Mouse (Mus musculus): ENCODE data around the gene Sult3a1. TPM values are rescaled to one million over a fixed set of nuclear protein-coding genes. Genes with fewer than 3 reads are reported as not detected.
"Not testable (repeated sequence)": the region's sequence is repeated elsewhere in the genome, so short reads cannot be mapped to it uniquely, and the experiment has no call there.

Sult3a1 gene
- not detected in 2 replicates for polyA plus RNA-seq (2014; fragmentation: Nextera tagmentation; extraction: Ambion mirVana)

DNA sequence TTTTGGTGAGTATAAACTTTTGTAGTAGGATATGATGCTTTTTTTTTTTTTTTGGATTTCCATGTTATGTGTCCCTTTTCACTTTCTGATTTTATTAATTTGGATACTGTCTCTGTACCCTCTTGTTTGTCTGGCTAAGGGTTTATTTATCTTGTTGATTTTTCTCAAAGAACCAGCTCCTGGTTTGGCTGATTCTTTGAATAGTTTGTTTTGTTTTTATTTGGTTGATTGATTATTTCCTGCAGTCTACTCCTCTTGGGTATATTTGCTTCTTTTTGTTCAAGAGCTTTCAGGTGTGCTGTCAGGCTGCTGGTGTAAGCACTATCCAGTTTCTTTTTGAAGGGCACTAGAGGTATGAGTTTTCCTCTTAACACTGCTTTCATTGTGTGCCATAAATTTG lies at the start of gene Sult3a1:
Gene Sult3a1 (plus strand): TSS at position 301 of the 400 bp plus-strand sequence.
- Histone ChIP-seq H3K9ac (ENCODE audit: low read length) (no peak within 1 kb of the TSS), H3K27ac (replicated peaks; ENCODE audit: low read depth, low read length) (no peak within 1 kb of the TSS), H3K4me1 (ENCODE audit: control insufficient read depth, insufficient read depth, low read length) (no peaks in the 10 kb centered on the region), H3K36me3 (ENCODE audit: control insufficient read depth, insufficient read depth, low read length) (no peaks in the 10 kb centered on the region), H3K27me3 (ENCODE audit: control insufficient read depth, insufficient read depth, low read length) (no peaks in the 10 kb centered on the region), H3K9me3 (ENCODE audit: control insufficient read depth, low read length) (no peaks in the 10 kb centered on the region), H3K4me2 (ENCODE audit: low read depth, severe bottlenecking) (no peak within 1 kb of the TSS), H3K4me3 (ENCODE audit: low read depth, low read length) (no peak within 1 kb of the TSS)
- no peak for DNase-seq (ENCODE audit: low spot score)
- ATAC-seq (ENCODE audit: insufficient number of reproducible peaks, low FRiP score, low TSS enrichment, low read depth) = no peak

DNA sequence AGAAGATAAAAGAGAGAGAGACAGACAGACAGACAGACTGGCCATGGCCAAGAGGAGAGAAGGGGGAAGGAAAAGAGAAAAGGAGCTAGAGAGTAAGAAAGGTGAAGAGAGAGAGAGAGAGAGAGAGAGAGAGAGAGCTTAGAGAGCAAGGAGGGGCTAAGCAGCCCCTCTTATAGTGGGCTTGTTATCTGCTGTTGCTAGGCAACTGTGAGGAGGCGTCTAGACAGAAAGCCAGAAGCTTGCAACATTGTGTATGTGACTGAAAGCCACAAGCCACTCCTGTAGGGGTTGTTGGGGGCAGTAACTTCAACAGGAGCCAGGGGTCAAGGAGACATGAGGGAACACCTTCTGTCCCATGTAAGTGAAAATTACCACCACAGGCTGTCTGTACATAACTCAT lies 45.7 kb upstream of the Sult3a1 start:
- H3K9me3 ChIP-seq (ENCODE audit: control insufficient read depth, low read length) = no peaks in the 10 kb centered on the region
- no peak for DNase-seq (ENCODE audit: low spot score)
- H3K4me1 ChIP-seq (ENCODE audit: control insufficient read depth, insufficient read depth, low read length) = no peaks in the 10 kb centered on the region
- no peak overlapping the region for H3K4me3 ChIP-seq (ENCODE audit: low read depth, low read length)
- H3K9ac ChIP-seq (ENCODE audit: low read length) = no peak overlapping the region
- no peaks in the 10 kb centered on the region for H3K27me3 ChIP-seq (ENCODE audit: control insufficient read depth, insufficient read depth, low read length)
- no peak overlapping the region for H3K4me2 ChIP-seq (ENCODE audit: low read depth, severe bottlenecking)
- ATAC-seq (ENCODE audit: insufficient number of reproducible peaks, low FRiP score, low TSS enrichment, low read depth) = no peak
- H3K27ac ChIP-seq (replicated peaks; ENCODE audit: low read depth, low read length) = no peak overlapping the region
- WGBS = 26% methylated on average over 1 of the region's 1 CpGs
- no peaks in the 10 kb centered on the region for H3K36me3 ChIP-seq (ENCODE audit: control insufficient read depth, insufficient read depth, low read length)

DNA sequence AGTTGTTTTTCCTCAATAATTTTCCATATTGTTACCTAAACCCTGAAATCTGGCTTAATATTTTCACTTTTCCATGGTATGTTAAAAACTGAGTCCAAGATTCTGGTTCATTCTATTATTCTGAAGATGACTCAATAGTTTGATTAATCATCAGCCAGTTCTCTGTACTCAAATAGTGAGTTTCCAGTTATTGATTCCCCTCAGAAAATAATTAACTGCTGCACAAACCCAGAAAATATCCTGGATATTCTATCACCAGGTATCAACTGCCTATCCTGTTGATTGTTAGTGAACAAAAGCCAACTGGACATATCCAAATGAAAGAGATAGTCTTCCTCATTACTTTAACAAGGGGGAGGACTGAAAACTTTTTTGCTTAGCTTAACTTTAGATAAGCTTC lies 43.3 kb upstream of the Sult3a1 start:
- H3K4me3 ChIP-seq (ENCODE audit: low read depth, low read length) = no peak overlapping the region
- DNase-seq (ENCODE audit: low spot score) (no peak), ATAC-seq (ENCODE audit: insufficient number of reproducible peaks, low FRiP score, low TSS enrichment, low read depth) (no peak)
- no peaks in the 10 kb centered on the region for H3K36me3 ChIP-seq (ENCODE audit: control insufficient read depth, insufficient read depth, low read length)
- H3K4me1 ChIP-seq (ENCODE audit: control insufficient read depth, insufficient read depth, low read length) = no peaks in the 10 kb centered on the region
- no peak overlapping the region for H3K9ac ChIP-seq (ENCODE audit: low read length)
- H3K9me3 ChIP-seq (ENCODE audit: control insufficient read depth, low read length) = no peaks in the 10 kb centered on the region
- no peak overlapping the region for H3K4me2 ChIP-seq (ENCODE audit: low read depth, severe bottlenecking)
- no peaks in the 10 kb centered on the region for H3K27me3 ChIP-seq (ENCODE audit: control insufficient read depth, insufficient read depth, low read length)
- no peak overlapping the region for H3K27ac ChIP-seq (replicated peaks; ENCODE audit: low read depth, low read length)

DNA sequence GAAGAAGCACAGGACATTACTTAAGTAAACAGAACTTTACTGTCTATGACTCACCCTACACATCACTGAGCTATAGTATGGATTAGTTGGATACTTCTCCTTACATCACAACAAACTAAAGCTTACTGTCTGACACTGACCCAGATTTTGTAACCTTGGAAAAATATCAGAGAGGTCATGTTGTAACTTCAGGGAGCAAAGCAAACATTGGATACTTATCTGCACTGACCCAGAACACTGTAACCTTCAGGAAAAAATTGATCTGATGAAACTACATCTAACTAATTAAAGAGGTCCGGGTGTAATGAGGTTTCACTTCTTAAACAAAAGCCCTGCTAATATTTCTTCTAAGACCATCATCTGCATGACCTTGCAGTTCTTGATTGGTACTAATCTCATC lies 40.6 kb upstream of the Sult3a1 start:
- Histone ChIP-seq H3K36me3 (ENCODE audit: control insufficient read depth, insufficient read depth, low read length) (no peaks in the 10 kb centered on the region), H3K9ac (ENCODE audit: low read length) (no peak overlapping the region), H3K4me2 (ENCODE audit: low read depth, severe bottlenecking) (no peak overlapping the region), H3K27ac (replicated peaks; ENCODE audit: low read depth, low read length) (no peak overlapping the region), H3K4me1 (ENCODE audit: control insufficient read depth, insufficient read depth, low read length) (no peaks in the 10 kb centered on the region), H3K9me3 (ENCODE audit: control insufficient read depth, low read length) (no peaks in the 10 kb centered on the region), H3K4me3 (ENCODE audit: low read depth, low read length) (no peak overlapping the region), H3K27me3 (ENCODE audit: control insufficient read depth, insufficient read depth, low read length) (no peaks in the 10 kb centered on the region)
- WGBS = 79% methylated on average over 1 of the region's 1 CpGs
- DNase-seq (ENCODE audit: low spot score) (no peak), ATAC-seq (ENCODE audit: insufficient number of reproducible peaks, low FRiP score, low TSS enrichment, low read depth) (no peak)

DNA sequence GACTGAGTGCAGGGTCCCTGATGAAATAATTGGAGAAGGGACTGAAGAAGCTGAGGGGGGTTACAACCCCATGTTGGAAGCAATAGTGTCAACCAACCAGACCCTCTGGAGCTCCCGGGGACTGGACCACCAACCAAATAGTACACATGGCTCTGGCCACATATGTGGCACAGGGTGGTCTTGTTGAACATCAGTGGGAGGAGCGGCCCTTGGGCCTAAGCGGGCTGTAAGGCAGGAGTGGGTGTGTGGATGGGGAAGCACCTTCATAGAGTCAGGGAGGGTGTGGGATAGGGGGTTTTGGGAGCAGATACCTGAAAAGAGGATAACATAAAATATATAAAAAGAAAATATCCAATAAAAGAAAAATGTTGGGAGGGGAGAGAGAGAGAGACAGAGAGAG lies 36.6 kb upstream of the Sult3a1 start:
- ATAC-seq (ENCODE audit: insufficient number of reproducible peaks, low FRiP score, low TSS enrichment, low read depth) (peak; percentile 73; the same call in 1 of the 2 replicates), DNase-seq (ENCODE audit: low spot score) (no peak)
- 88% methylated on average over 3 of the region's 3 CpGs for WGBS
- Histone ChIP-seq H3K27me3 (ENCODE audit: control insufficient read depth, insufficient read depth, low read length) (no peaks in the 10 kb centered on the region), H3K9me3 (ENCODE audit: control insufficient read depth, low read length) (no peaks in the 10 kb centered on the region), H3K27ac (replicated peaks; ENCODE audit: low read depth, low read length) (no peak overlapping the region), H3K4me1 (ENCODE audit: control insufficient read depth, insufficient read depth, low read length) (no peaks in the 10 kb centered on the region), H3K9ac (ENCODE audit: low read length) (no peak overlapping the region), H3K4me2 (ENCODE audit: low read depth, severe bottlenecking) (no peak overlapping the region), H3K4me3 (ENCODE audit: low read depth, low read length) (no peak overlapping the region), H3K36me3 (ENCODE audit: control insufficient read depth, insufficient read depth, low read length) (no peaks in the 10 kb centered on the region)

DNA sequence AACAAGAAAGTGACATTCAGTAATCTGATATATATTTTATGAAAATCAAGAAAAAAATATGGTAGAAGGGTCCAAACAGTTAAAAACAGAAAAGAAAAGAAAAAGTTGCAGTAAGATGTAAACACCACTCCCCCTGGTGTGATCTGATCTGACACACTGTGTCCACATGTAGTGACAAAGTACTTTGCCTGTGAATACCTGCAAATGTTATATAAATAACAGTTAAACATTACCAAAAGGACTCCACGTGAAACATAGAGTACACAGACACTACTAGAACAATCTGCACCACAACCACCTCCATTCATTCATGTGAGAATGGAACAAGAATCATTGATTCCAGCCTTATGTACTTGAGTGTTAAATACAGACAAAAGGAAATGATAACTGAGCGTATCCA lies 8.5 kb downstream of the Sult3a1 start:
- no peak for ATAC-seq (ENCODE audit: insufficient number of reproducible peaks, low FRiP score, low TSS enrichment, low read depth)
- Histone ChIP-seq H3K9me3 (ENCODE audit: control insufficient read depth, low read length) (no peaks in the 10 kb centered on the region), H3K27ac (replicated peaks; ENCODE audit: low read depth, low read length) (no peak overlapping the region), H3K4me1 (ENCODE audit: control insufficient read depth, insufficient read depth, low read length) (no peaks in the 10 kb centered on the region), H3K27me3 (ENCODE audit: control insufficient read depth, insufficient read depth, low read length) (no peaks in the 10 kb centered on the region), H3K36me3 (ENCODE audit: control insufficient read depth, insufficient read depth, low read length) (no peaks in the 10 kb centered on the region), H3K4me3 (ENCODE audit: low read depth, low read length) (no peak overlapping the region), H3K9ac (ENCODE audit: low read length) (no peak overlapping the region), H3K4me2 (ENCODE audit: low read depth, severe bottlenecking) (no peak overlapping the region)
- no peak for DNase-seq (ENCODE audit: low spot score)
- WGBS = 85% methylated on average over 2 of the region's 2 CpGs

DNA sequence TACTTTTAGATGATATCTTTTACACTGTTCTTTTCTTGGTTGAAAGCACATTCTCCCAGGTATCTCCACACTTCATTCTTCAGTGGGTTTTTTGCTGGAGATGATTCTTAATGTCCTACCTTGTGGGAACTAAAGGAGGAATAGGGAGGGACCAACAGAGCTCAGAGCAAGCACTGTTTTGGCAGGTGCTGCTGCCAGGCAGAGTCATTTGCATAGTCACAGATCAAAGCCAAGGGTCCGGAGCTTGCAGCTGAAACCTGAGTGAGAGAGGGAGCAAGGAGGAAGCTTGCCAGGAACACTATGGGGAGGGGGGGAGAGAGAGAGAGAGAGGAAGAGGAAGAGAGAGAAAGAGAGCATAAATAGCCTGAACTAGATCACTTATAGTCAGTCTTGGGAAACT lies 12.9 kb downstream of the Sult3a1 start:
- ATAC-seq (ENCODE audit: insufficient number of reproducible peaks, low FRiP score, low TSS enrichment, low read depth) = no peak

DNA sequence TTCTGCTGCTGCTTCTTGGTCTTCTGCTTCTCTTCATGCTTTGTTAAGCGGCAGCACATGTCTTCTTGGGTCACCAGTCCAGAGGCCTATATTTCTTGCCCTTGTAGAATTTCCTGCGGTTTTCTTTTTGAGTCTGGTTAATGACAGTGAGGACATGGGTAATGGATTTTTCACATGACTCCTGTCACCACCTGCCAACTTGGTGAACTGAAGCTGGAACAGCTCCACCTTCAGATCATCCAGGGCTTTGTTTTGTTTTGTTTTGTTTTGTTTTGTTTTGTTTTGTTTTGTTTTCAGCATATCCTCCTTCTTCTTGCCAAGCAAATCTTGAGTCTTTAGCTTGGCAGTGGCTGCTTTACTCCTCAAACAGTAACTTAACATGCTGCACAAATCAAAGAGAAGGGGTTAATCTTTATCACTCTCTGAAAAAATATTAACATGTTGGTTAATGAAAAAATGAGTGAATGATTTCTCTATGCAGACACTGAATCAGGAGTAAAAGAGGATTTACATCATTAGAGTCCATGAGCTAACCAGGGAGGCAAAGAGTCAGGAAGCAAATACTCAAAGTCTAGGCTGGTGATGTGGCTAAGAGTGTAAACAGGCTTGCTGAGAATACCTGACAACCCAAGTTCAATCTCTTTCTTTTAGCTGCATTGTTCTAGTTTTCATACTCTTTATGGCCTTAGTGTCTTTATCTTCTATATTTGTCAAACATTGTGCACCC lies 15.3 kb downstream of the Sult3a1 start:
- no peak for DNase-seq (ENCODE audit: low spot score)
- Histone ChIP-seq H3K36me3 (ENCODE audit: control insufficient read depth, insufficient read depth, low read length) (no peaks in the 10 kb centered on the region), H3K27ac (replicated peaks; ENCODE audit: low read depth, low read length) (no peak overlapping the region), H3K4me3 (ENCODE audit: low read depth, low read length) (no peak overlapping the region), H3K9me3 (ENCODE audit: control insufficient read depth, low read length) (no peaks in the 10 kb centered on the region), H3K9ac (ENCODE audit: low read length) (no peak overlapping the region), H3K4me2 (ENCODE audit: low read depth, severe bottlenecking) (no peak overlapping the region), H3K4me1 (ENCODE audit: control insufficient read depth, insufficient read depth, low read length) (no peaks in the 10 kb centered on the region), H3K27me3 (ENCODE audit: control insufficient read depth, insufficient read depth, low read length) (no peaks in the 10 kb centered on the region)
- WGBS = 77% methylated on average over 2 of the region's 2 CpGs
- ATAC-seq (ENCODE audit: insufficient number of reproducible peaks, low FRiP score, low TSS enrichment, low read depth) = no peak

More for the DNA sequence above, 12.9 kb downstream of the Sult3a1 start:
- Histone ChIP-seq H3K9ac (ENCODE audit: low read length) (no peak overlapping the region), H3K27me3 (ENCODE audit: control insufficient read depth, insufficient read depth, low read length) (no peaks in the 10 kb centered on the region), H3K9me3 (ENCODE audit: control insufficient read depth, low read length) (no peaks in the 10 kb centered on the region), H3K4me2 (ENCODE audit: low read depth, severe bottlenecking) (no peak overlapping the region), H3K4me3 (ENCODE audit: low read depth, low read length) (no peak overlapping the region), H3K36me3 (ENCODE audit: control insufficient read depth, insufficient read depth, low read length) (no peaks in the 10 kb centered on the region), H3K27ac (replicated peaks; ENCODE audit: low read depth, low read length) (no peak overlapping the region), H3K4me1 (ENCODE audit: control insufficient read depth, insufficient read depth, low read length) (no peaks in the 10 kb centered on the region)
- 7% methylated on average over 1 of the region's 1 CpGs for WGBS
- no peak for DNase-seq (ENCODE audit: low spot score)

DNA sequence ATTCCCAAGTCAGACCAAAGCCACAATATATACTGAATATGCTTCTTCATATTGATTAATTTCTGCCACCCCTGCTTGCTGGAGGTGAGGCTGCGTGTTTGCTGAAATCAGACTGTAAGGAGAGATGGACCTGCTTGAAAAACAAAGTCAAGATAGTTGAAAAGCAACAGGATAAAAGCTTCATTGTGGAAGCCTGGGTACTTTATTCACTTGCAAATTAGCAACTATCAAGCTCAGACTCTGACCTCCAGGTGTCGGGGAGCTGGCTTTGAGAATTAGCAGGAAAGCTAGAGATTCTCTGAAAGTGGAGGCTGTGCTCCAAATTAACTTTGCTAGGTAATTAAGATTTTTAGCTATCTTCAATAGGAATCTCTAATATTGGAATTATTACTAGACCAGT lies 24.9 kb downstream of the Sult3a1 start:
- H3K27me3 ChIP-seq (ENCODE audit: control insufficient read depth, insufficient read depth, low read length); H3K4me1 ChIP-seq (ENCODE audit: control insufficient read depth, insufficient read depth, low read length); H3K4me3 ChIP-seq (ENCODE audit: low read depth, low read length); H3K36me3 ChIP-seq (ENCODE audit: control insufficient read depth, insufficient read depth, low read length); H3K9me3 ChIP-seq (ENCODE audit: control insufficient read depth, low read length); ATAC-seq (ENCODE audit: insufficient number of reproducible peaks, low FRiP score, low TSS enrichment, low read depth); DNase-seq (ENCODE audit: low spot score); H3K4me2 ChIP-seq (ENCODE audit: low read depth, severe bottlenecking); H3K9ac ChIP-seq (ENCODE audit: low read length); H3K27ac ChIP-seq (replicated peaks; ENCODE audit: low read depth, low read length): not testable (repeated sequence)
- whole genome bisulfite sequencing = 93% methylated on average over 2 of the region's 2 CpGs
